Mouse (Mus musculus): Measurements from ENCODE around the gene Zfp148.

DNA sequence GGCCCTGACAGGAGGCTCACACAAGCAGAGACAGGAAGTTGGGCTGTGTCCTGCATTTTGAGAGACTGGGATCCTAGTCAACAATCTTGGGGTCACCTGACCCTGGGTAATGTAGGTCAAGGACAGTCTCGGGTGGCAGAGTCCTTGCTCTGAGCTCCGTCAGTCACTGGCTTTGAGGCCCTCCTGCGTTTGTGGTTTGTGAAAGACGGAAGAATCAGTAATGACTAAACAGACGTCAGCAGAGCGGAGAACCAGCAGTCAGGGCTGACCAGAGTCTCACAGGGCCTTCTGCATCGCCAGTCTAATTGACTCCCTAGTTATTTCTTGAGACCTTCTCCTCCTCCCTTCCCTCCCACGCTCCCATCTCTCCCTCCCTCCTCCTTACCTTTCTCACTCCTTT is 150.5 kb downstream of the Zfp148 start:
- TF ChIP-seq CTCF (IDR thresholded peaks at IDR 0.05; ENCODE audit: insufficient read depth, low read length) (no peak), POLR2A (IDR thresholded peaks at IDR 0.05; ENCODE audit: borderline replicate concordance, extremely low read depth, low read depth, low read length) (no peak)

Measured in lung, adult 2 months (tissue).